Mouse (Mus musculus) lung, adult 18-20 months (tissue): ENCODE data around the gene Rpa1.

ENCODE experiments used
- DNase-seq, 2 experiments: peaks; one replicate each; pipeline ENCODE4 v3.0.0; 2022; ENCODE audit warnings: mixed read lengths in 2 of 2

Gene Rpa1

GRCm38 (mm10) chr11:75282496-75283120 lies 65.5 kb downstream of the Rpa1 start:
- DNase-seq: peak; percentile 49 to 59

GRCm38 (mm10) chr11:75281380-75282256 lies 66.5 kb downstream of the Rpa1 start:
- no peak for DNase-seq

- DNase-seq: no peak
Observed at GRCm38 (mm10) chr11:75280435-75281001, 67.6 kb downstream of the Rpa1 start.

- no peak for DNase-seq
Observed at GRCm38 (mm10) chr11:75280066-75280410, 68.1 kb downstream of the Rpa1 start.

GRCm38 (mm10) chr11:75279342-75280065 lies 68.6 kb downstream of the Rpa1 start:
- no peak for DNase-seq

GRCm38 (mm10) chr11:75279013-75279341 lies 69.1 kb downstream of the Rpa1 start:
- DNase-seq: no peak

GRCm38 (mm10) chr11:75278115-75278514 lies 70.0 kb downstream of the Rpa1 start:
- DNase-seq: no peak

- DNase-seq: no peak
Observed at GRCm38 (mm10) chr11:75275035-75275434, 73.1 kb downstream of the Rpa1 start.

GRCm38 (mm10) chr11:75273466-75273865 lies 74.7 kb downstream of the Rpa1 start:
- DNase-seq: no peak

GRCm38 (mm10) chr11:75270985-75271434 lies 77.1 kb downstream of the Rpa1 start:
- DNase-seq: peak; percentile 86 to 91

GRCm38 (mm10) chr11:75270276-75270984 lies 77.7 kb downstream of the Rpa1 start:
- DNase-seq: no peak

GRCm38 (mm10) chr11:75269213-75269612 lies 78.9 kb downstream of the Rpa1 start:
- DNase-seq: no peak

- no peak for DNase-seq
Observed at GRCm38 (mm10) chr11:75268492-75268891, 79.6 kb downstream of the Rpa1 start.

GRCm38 (mm10) chr11:75267826-75268281 lies 80.3 kb downstream of the Rpa1 start:
- DNase-seq: peak; percentile 50 to 55

GRCm38 (mm10) chr11:75265545-75265944 lies 82.6 kb downstream of the Rpa1 start:
- DNase-seq: no peak

- DNase-seq: no peak
Observed at GRCm38 (mm10) chr11:75264550-75264949, 83.6 kb downstream of the Rpa1 start.

- DNase-seq: no peak
Observed at GRCm38 (mm10) chr11:75263964-75264312, 84.2 kb downstream of the Rpa1 start.

- no peak for DNase-seq
Observed at GRCm38 (mm10) chr11:75263274-75263963, 84.7 kb downstream of the Rpa1 start.

- DNase-seq: no peak
Observed at GRCm38 (mm10) chr11:75262791-75263190, 85.3 kb downstream of the Rpa1 start.

- no peak for DNase-seq
Observed at GRCm38 (mm10) chr11:75262181-75262580, 85.9 kb downstream of the Rpa1 start.

- no peak for DNase-seq
Observed at GRCm38 (mm10) chr11:75261730-75262129, 86.4 kb downstream of the Rpa1 start.

- no peak for DNase-seq
Observed at GRCm38 (mm10) chr11:75261016-75261415, 87.1 kb downstream of the Rpa1 start.
